Mouse (Mus musculus): ENCODE data around the gene Ankrd13a. TPM values are rescaled to one million over a fixed set of nuclear protein-coding genes. Genes with fewer than 3 reads are reported as not detected.
"Not testable (repeated sequence)": the region's sequence is repeated elsewhere in the genome, so short reads cannot be mapped to it uniquely, and the experiment has no call there.

Ankrd13a gene
- polyA plus RNA-seq, 1 experiment from 2014 or later = 58.3 TPM

DNA sequence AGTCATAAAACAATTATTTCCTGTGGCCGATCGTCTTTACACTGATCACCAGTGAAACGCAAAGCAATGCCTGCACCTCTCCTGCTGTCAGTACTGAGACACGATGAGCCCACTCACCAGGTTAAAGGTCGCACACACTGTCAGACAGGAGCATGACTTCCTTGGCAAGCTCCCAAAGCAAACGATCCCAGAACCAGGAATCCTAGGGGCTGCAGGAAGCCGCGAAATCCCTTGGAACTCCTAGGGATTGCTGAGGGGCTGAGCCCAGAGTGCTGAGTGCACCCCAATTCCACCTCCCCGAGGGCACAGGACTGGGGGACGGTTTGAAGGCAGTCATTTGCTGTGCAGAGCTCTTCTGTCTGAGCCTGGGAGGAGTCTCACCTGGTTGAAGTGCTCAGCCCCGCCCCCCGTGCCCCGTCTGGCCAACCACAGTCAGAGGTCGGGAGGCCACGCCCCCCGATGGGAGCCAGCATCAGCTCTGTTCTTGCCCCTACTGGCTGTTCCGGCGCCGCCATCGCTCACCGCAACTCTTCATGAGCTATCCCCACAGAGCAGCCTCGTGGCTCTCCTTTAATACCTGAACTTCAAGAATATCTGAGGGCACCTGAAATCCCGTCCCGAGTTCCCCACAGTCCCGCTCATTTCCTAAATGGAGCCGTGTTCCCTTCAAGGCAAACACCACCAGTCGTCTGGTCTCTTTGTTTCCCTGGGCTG lies 51.7 kb downstream of the Ankrd13a start:
- Histone ChIP-seq H3K4me2 (ENCODE audit: low read depth, low read length) (peak overlapping the region; percentile 45), H3K36me3 (replicated peaks; ENCODE audit: control insufficient read depth, insufficient read depth, low read depth, low read length) (no peaks in the 10 kb centered on the region), H3K27ac (replicated peaks; ENCODE audit: low read depth, low read length) (no peak overlapping the region), H3K9ac (replicated peaks; ENCODE audit: low read length) (peak overlapping the region; percentile 58), H3K27me3 (ENCODE audit: control insufficient read depth, insufficient read depth, low read length) (no peaks in the 10 kb centered on the region), H3K4me3 (ENCODE audit: low read depth, low read length) (peak overlapping the region; percentile 32), H3K9me3 (replicated peaks; ENCODE audit: control insufficient read depth, low read length) (no peaks in the 10 kb centered on the region), H3K4me1 (ENCODE audit: control insufficient read depth, insufficient read depth, low read length) (no peaks in the 10 kb centered on the region)
- peak; percentile 91 for DNase-seq (ENCODE audit: low spot score)
- peak; percentile 74; the same call in 1 of the 2 replicates for ATAC-seq (replicated peaks; ENCODE audit: insufficient number of reproducible peaks, low FRiP score, low TSS enrichment, low read depth)
- whole genome bisulfite sequencing = 10% methylated on average over 26 of the region's 27 CpGs

- no peaks in the 10 kb centered on the region for H3K4me1 ChIP-seq (ENCODE audit: control insufficient read depth, insufficient read depth, low read length)
- H3K9ac ChIP-seq (replicated peaks; ENCODE audit: low read length) = no peak overlapping the region
- H3K27ac ChIP-seq (replicated peaks; ENCODE audit: low read depth, low read length) = no peak overlapping the region
- WGBS = 91% methylated on average over 12 of the region's 12 CpGs
- H3K4me3 ChIP-seq (ENCODE audit: low read depth, low read length) = no peak overlapping the region
- ATAC-seq (replicated peaks; ENCODE audit: insufficient number of reproducible peaks, low FRiP score, low TSS enrichment, low read depth) (no peak), DNase-seq (ENCODE audit: low spot score) (no peak)
- H3K4me2 ChIP-seq (ENCODE audit: low read depth, low read length) = no peak overlapping the region
- no peaks in the 10 kb centered on the region for H3K9me3 ChIP-seq (replicated peaks; ENCODE audit: control insufficient read depth, low read length)
- H3K36me3 ChIP-seq (replicated peaks; ENCODE audit: control insufficient read depth, insufficient read depth, low read depth, low read length) = no peaks in the 10 kb centered on the region
- H3K27me3 ChIP-seq (ENCODE audit: control insufficient read depth, insufficient read depth, low read length) = no peaks in the 10 kb centered on the region
These were observed 53.0 kb downstream of the Ankrd13a start for GRCm38 (mm10) chr5:114827427-114827826.

- Histone ChIP-seq H3K4me1 (ENCODE audit: control insufficient read depth, insufficient read depth, low read length) (no peaks in the 10 kb centered on the region), H3K4me2 (ENCODE audit: low read depth, low read length) (no peak overlapping the region), H3K27ac (replicated peaks; ENCODE audit: low read depth, low read length) (no peak overlapping the region), H3K9ac (replicated peaks; ENCODE audit: low read length) (no peak overlapping the region), H3K36me3 (replicated peaks; ENCODE audit: control insufficient read depth, insufficient read depth, low read depth, low read length) (no peaks in the 10 kb centered on the region), H3K9me3 (replicated peaks; ENCODE audit: control insufficient read depth, low read length) (no peaks in the 10 kb centered on the region), H3K27me3 (ENCODE audit: control insufficient read depth, insufficient read depth, low read length) (no peaks in the 10 kb centered on the region), H3K4me3 (ENCODE audit: low read depth, low read length) (no peak overlapping the region)
- 73% methylated on average over 3 of the region's 3 CpGs for WGBS
- no peak for ATAC-seq (replicated peaks; ENCODE audit: insufficient number of reproducible peaks, low FRiP score, low TSS enrichment, low read depth)
- no peak for DNase-seq (ENCODE audit: low spot score)
These were observed 55.3 kb downstream of the Ankrd13a start for GRCm38 (mm10) chr5:114829740-114830139.

- H3K4me1 ChIP-seq (ENCODE audit: control insufficient read depth, insufficient read depth, low read length) = no peaks in the 10 kb centered on the region
- no peak for DNase-seq (ENCODE audit: low spot score)
- H3K4me3 ChIP-seq (ENCODE audit: low read depth, low read length) = no peak overlapping the region
- H3K36me3 ChIP-seq (replicated peaks; ENCODE audit: control insufficient read depth, insufficient read depth, low read depth, low read length) = no peaks in the 10 kb centered on the region
- no peak overlapping the region for H3K27ac ChIP-seq (replicated peaks; ENCODE audit: low read depth, low read length)
- H3K27me3 ChIP-seq (ENCODE audit: control insufficient read depth, insufficient read depth, low read length) = no peaks in the 10 kb centered on the region
- H3K9ac ChIP-seq (replicated peaks; ENCODE audit: low read length) = no peak overlapping the region
- H3K4me2 ChIP-seq (ENCODE audit: low read depth, low read length) = no peak overlapping the region
- ATAC-seq (replicated peaks; ENCODE audit: insufficient number of reproducible peaks, low FRiP score, low TSS enrichment, low read depth) = no peak
- WGBS = 64% methylated on average over 12 of the region's 12 CpGs
- H3K9me3 ChIP-seq (replicated peaks; ENCODE audit: control insufficient read depth, low read length) = no peaks in the 10 kb centered on the region
These were observed 62.4 kb downstream of the Ankrd13a start for GRCm38 (mm10) chr5:114836886-114837285.

GRCm38 (mm10) chr5:114840481-114840880 lies 66.0 kb downstream of the Ankrd13a start:
- 57% methylated on average over 5 of the region's 5 CpGs for WGBS
- H3K27ac ChIP-seq (replicated peaks; ENCODE audit: low read depth, low read length); H3K4me1 ChIP-seq (ENCODE audit: control insufficient read depth, insufficient read depth, low read length); H3K4me2 ChIP-seq (ENCODE audit: low read depth, low read length); H3K4me3 ChIP-seq (ENCODE audit: low read depth, low read length); H3K36me3 ChIP-seq (replicated peaks; ENCODE audit: control insufficient read depth, insufficient read depth, low read depth, low read length); DNase-seq (ENCODE audit: low spot score); H3K9me3 ChIP-seq (replicated peaks; ENCODE audit: control insufficient read depth, low read length); H3K27me3 ChIP-seq (ENCODE audit: control insufficient read depth, insufficient read depth, low read length); H3K9ac ChIP-seq (replicated peaks; ENCODE audit: low read length); ATAC-seq (replicated peaks; ENCODE audit: insufficient number of reproducible peaks, low FRiP score, low TSS enrichment, low read depth): not testable (repeated sequence)

DNA sequence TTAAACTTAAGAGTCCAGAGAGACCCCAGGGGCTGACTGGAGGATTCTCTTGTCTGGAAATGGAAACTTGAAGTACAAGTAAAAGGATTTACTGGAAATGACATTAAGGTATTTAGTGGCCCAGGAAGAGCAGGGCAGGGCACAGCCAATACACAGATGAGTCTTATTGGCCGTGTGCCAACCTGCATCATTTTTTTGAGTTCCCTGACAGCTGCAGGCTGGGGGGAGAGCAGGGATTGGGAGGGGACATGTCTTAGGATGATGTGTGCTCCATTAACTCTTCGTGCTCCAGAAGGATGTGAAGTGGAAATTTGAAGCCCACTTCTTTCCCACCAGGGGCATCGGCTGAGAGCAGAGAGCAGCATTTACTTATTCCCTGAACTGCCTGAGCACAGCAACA lies 67.7 kb downstream of the Ankrd13a start:
- H3K27ac ChIP-seq (replicated peaks; ENCODE audit: low read depth, low read length); H3K27me3 ChIP-seq (ENCODE audit: control insufficient read depth, insufficient read depth, low read length); H3K4me2 ChIP-seq (ENCODE audit: low read depth, low read length); H3K9ac ChIP-seq (replicated peaks; ENCODE audit: low read length); H3K36me3 ChIP-seq (replicated peaks; ENCODE audit: control insufficient read depth, insufficient read depth, low read depth, low read length); H3K4me3 ChIP-seq (ENCODE audit: low read depth, low read length); H3K9me3 ChIP-seq (replicated peaks; ENCODE audit: control insufficient read depth, low read length); ATAC-seq (replicated peaks; ENCODE audit: insufficient number of reproducible peaks, low FRiP score, low TSS enrichment, low read depth); H3K4me1 ChIP-seq (ENCODE audit: control insufficient read depth, insufficient read depth, low read length): not testable (repeated sequence)
- DNase-seq (ENCODE audit: low spot score) = peak; percentile 17
- 52% methylated on average over 3 of the region's 3 CpGs for WGBS

DNA sequence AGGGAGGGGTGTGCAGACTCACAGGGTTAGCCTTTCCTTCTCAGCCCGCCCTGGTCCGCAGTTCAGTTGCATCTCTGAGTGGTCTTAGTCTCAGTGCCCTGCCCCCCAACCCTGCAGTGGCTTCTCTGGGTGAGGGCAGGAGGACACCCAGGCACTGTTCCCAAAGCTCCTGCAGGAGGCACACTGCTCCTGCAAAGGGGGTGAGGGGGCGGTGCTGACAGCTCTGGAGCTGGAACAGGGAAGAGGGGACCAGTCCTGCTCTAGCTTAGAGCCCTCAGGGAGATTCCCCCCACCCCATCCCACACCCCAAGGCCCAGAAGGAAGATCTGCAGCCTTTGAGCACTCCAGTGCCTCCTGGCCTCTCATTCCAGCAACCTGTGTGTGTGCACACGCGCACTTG lies 68.2 kb downstream of the Ankrd13a start:
- Histone ChIP-seq H3K27me3 (ENCODE audit: control insufficient read depth, insufficient read depth, low read length) (no peaks in the 10 kb centered on the region), H3K9ac (replicated peaks; ENCODE audit: low read length) (no peak overlapping the region), H3K27ac (replicated peaks; ENCODE audit: low read depth, low read length) (no peak overlapping the region), H3K4me2 (ENCODE audit: low read depth, low read length) (no peak overlapping the region), H3K36me3 (replicated peaks; ENCODE audit: control insufficient read depth, insufficient read depth, low read depth, low read length) (no peaks in the 10 kb centered on the region), H3K9me3 (replicated peaks; ENCODE audit: control insufficient read depth, low read length) (no peaks in the 10 kb centered on the region), H3K4me1 (ENCODE audit: control insufficient read depth, insufficient read depth, low read length) (no peaks in the 10 kb centered on the region), H3K4me3 (ENCODE audit: low read depth, low read length) (no peak overlapping the region)
- no peak for ATAC-seq (replicated peaks; ENCODE audit: insufficient number of reproducible peaks, low FRiP score, low TSS enrichment, low read depth)
- 61% methylated on average over 5 of the region's 5 CpGs for WGBS
- DNase-seq (ENCODE audit: low spot score) = no peak

DNA sequence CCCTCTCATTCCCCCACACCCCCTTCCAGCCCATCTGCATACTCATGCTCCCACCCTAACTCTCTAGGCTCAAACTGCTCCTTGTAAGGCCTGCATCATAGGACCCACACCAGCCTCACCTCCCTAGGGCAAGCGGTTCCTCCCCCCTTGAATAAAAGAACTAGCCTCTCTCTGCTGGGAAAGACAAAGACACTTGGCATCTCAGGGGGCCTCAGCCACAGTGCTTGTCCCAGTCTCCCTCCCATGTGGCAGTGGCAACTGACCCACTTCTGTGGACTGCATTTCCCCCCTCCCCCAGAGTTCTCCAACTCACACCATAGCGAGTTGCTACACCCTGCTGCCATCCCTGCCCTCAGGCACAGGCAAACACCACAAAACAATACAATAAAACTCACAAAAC lies 69.9 kb downstream of the Ankrd13a start:
- not testable (repeated sequence) for H3K27ac ChIP-seq (replicated peaks; ENCODE audit: low read depth, low read length); H3K4me1 ChIP-seq (ENCODE audit: control insufficient read depth, insufficient read depth, low read length); H3K9me3 ChIP-seq (replicated peaks; ENCODE audit: control insufficient read depth, low read length); H3K36me3 ChIP-seq (replicated peaks; ENCODE audit: control insufficient read depth, insufficient read depth, low read depth, low read length); H3K27me3 ChIP-seq (ENCODE audit: control insufficient read depth, insufficient read depth, low read length); DNase-seq (ENCODE audit: low spot score); H3K4me3 ChIP-seq (ENCODE audit: low read depth, low read length); H3K4me2 ChIP-seq (ENCODE audit: low read depth, low read length); H3K9ac ChIP-seq (replicated peaks; ENCODE audit: low read length); ATAC-seq (replicated peaks; ENCODE audit: insufficient number of reproducible peaks, low FRiP score, low TSS enrichment, low read depth)
- 64% methylated on average over 2 of the region's 2 CpGs for WGBS
